Mouse (Mus musculus): ENCODE data around the gene Maff.

Gene Maff

DNA sequence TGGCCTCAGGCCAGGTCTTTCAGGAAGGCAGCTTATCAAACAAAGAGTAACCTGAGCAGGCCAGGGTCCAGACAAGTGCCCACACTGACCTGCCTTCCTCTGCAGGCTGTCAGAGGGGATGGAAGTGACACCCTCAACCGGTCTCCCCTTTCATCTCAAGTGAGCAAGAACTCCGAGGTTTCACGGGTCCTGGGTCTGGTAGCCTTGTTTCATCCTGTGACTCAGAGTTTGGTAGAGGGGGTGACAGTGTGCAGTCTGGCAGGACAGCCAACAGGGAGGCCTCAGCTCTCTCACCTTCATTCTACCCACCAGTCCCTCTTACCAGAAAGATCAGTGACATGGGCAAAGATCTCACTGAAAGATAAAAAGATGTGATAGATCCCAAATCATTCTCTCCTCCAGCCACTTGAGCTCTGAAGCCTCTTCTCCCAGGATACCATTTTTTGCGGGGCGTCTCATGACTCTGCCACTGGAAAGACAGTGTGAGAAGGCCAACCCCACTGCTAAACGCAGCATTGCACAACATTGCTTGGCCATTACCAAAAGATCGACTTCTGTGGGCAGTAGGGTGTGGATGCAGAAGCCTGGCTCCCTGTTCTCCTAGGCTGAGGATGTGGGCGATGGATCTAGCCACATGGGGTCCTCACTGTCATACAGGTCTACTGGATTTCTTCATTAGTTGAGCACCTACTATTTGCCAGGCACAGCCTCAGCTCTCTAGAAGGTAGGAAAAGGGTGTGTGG, at the start of gene Maff:
TSS of gene Maff (plus strand) at position 571 of the 743 bp plus-strand sequence.
- no peak for DNase-seq (ENCODE audit: low spot score in 2 of 2)

DNA sequence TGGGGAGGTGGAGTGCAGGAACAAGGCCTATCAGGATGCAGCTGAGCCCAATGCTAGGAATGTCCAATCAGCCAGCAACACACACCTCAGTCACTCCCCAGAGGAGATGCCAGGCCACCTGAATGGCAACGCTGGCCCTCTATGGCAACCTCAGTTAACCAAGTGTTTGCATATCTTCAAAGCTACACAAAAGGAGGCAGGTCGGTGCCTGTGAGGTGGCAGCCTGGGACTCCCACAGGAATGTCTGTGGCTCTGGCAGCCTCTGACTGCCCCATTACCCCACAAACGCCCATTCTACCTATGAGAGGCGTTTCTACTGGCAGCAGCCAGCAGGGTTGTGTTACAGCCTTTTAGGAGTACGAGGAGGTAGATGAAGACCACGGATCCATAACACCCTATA, 47.9 kb upstream of the Maff start:
- DNase-seq (ENCODE audit: low spot score in 2 of 2), result no peak

DNA sequence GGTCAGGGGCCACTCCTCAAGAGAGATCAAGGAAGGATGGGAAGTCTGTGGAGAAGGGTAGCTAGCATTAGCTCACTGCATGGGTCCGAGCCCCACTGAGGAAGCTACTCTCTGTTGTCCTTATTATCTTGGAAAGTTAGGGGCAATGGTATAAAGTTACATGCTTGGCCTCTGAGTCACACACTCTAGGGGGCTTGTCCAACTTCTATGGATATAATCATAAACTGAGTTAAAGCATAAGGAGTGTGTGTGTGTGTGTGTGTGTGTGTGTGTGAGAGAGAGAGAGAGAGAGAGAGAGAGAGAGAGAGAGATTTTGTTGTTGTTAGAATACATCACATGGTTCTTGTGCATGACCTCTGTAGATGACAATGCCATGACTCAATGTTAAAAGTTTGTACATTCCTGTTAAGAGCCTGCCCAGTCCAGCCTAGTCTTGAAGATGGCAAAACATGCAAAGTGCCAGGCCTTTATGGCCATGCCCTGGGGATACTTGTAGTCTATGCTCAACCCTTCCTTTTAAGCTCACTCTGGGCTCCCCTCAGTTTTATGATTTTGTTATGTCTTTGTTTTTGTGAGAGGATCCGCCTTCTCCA, 46.8 kb upstream of the Maff start:
- DNase-seq (ENCODE audit: low spot score in 2 of 2), result no peak

DNA sequence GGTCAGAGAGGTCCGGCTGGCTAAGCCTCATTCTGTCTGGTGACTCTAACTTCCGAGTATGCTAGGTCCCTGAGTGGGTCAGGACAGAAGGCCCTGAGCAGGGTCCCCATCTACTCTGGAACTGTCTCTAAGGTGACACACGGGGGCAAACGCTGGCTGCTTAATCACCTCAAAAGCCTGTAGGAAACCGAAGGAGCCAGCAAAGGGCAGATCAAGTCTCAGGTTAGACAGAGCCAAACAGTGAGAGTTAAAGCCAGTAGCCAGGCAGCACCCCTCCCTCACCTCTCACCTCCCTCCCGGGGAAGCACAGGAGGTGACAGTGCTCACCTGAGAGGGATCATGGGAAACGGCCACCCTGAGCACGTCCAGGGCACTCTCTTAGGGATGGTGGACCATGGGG, 42.7 kb upstream of the Maff start:
- DNase-seq (ENCODE audit: low spot score in 2 of 2), result no peak

DNA sequence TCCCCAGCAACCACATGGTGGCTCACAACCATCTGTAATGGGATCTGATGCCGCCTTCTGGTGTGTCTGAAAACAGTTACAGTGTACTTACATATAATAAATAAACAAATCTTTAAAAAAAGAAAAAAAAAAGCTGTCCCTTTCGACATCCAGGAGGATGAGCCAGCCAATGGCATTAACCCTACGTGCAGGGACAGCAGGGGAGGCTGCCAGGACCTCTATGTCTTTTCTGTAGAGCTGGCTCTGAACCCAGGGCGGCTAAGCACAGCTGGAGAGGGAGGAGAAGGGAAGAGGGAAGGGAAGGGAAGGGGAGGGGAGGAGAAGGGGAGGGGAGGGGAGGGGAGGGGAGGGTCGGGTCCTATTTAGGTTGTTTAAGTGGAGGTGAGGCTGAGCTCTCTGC, 41.6 kb upstream of the Maff start:
- no peak for DNase-seq (ENCODE audit: low spot score in 2 of 2)

DNA sequence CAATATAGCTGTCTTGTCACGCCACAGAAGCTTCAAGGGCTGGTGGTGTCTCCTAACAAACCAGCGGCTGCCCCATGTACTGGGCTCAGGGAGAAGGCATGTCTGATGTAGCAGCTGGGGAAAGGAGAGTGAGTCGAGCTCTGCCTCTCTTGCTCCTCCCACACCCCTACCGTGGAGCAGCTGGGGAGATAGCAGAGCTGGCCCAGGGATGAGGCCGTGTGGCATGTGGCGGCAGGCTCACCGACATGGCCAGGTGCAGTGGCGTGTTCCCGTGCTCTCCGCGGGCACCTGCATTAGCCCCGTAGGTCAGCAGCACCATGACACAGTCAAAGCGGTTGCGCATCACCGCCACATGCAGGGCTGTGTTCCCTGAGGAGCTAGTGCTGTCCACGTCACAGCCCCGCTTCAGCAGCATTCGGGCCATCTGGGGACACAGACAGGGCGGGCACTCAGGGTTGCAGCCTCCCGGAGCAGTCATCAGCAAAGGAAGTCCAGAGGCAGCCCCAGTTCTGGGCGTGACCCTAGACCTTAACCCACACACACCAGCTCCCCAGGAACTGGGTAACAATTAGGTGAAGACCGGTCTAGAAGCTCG, 40.3 kb upstream of the Maff start:
- DNase-seq (ENCODE audit: low spot score in 2 of 2), result no peak

DNA sequence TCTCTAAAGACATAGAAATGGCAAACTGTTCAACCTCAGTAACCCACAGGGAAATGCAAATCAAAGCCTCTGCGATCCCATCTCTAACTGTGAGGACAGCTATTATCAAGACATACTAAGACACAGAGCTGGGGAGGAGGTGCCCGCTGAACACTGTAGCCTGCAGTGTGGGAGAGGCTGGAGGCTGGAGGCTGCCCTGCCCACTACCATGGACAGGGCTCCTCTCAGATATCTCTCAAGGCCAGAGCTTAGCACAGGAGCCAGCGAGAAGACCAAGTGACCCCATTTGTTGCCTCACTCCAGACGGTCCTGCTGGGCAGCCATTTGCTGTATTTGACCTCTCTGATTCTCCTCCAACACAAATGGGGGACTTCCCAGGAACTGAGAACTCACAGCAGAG, 38.6 kb upstream of the Maff start:
- DNase-seq (ENCODE audit: low spot score in 2 of 2), result no peak

DNA sequence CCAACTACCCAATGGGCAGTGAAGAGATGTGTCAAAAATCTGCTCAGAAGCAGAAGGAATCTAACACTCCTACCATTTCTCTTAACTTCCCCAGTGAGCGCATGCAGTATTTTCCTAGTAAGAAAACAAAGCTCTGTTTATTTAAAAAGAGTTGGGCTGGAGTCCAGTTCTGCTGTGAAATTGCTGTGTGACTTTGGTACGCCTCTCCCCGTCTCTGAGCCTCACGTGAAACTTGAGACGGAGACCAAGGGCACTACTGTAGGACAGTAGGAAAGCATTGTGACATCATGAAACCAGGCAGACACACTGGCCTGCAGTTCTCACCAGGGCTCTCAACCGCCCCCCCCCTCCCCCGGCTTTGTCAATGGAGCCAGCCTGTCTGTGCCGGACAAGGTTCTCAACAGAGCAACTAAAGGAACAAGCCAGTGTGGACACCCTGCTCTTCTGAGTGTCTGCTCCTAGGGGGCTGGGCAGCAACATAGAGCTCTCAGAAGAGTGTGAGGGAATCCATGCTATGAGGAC, 32.5 kb upstream of the Maff start:
- no peak for DNase-seq (ENCODE audit: low spot score in 2 of 2)

DNA sequence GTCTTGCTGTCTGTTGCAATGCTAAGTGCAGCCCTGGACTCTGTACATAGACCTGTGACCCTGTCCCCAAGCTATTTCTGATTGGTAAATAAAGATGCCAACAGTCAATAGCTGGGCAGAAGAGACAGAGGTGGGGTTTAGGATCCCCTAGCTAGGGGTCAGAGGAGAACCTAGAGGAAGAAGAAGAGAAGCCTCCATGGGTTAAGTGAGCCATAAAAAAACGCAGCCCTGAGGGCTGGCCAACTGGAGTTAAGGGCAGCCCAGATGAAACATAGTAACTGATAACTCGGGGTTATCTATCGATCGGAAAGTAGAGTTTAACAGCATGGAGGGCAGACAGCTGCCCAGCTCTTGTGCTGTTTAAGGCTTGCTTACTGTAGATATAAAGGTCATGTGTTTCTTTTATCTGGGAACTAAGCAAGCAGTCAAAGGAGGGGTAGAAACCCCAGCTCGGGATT, 24.7 kb upstream of the Maff start:
- DNase-seq (ENCODE audit: low spot score in 2 of 2), result no peak

DNA sequence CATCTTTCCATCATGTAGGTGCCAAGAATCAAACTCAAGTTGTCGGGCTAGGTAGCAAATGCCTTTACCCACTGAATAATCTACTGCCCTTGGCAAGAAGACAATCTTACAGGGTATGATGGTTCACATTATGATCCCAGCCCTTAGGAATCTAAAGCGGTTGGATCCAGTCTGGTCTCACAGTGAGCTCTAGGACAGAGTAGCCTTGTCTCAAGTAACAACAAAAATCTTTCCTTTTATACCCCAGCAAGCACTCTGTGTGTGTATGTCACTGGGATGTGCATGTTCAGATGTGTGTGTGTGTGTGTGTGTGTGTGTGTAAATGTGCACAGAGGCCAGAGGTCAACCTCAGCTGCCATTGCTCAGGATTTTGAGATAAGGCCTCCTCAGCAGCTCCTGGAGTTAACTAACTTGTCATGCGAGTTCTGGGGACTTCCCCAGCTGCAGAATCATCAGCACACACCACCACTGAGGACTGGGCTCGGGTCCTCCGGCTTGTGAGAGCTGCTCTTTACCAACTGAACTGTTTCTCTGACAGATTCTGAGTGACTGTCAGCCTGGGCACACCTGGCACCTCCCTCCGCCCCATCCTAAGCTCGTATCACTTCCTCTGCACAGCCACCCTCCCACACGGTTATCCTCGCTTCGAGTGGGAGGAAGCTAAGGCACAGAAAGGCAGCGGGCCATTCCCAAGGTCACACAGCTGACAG, 24.0 kb upstream of the Maff start:
- DNase-seq (ENCODE audit: low spot score in 2 of 2), result no peak

DNA sequence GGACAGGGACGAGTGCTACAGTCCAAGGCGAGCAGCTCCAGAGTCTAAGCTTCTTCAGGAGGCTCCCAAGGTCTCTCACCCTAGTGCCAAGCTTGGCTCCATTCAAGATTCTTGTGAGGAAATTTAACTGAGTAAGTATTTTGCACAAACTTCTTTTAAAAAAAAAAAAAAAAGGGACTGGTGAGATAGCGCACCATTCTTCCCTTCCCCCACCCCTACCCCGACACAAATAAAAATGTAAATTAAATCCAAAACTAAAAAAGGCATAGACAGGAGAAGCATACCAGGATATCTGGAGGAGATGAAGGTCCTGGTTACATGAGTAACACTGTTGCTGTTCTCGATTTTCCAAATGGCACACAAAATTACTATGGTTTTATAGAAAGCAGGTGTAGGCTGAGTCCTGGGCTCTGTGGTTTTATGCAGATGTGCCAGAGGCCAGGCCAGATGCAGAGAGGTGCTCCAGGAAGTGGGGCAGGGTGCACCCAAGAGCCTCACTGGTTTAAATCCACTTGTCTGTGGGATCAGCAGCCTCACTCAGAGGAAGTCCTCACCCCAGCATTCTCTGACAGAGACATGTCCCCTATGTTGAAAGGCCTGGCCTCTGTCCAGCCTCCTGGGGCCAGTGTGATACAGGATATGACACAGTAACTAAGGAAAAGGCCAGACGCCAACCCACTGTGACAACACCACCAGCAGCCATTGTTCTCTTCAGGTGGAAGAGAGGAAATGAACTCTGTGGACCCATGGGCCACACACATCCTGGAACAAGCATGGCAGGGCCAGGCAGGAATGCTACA, 23.2 kb upstream of the Maff start:
- peak in 1 of 2 experiments; percentile 13 for DNase-seq (ENCODE audit: low spot score in 2 of 2)

DNA sequence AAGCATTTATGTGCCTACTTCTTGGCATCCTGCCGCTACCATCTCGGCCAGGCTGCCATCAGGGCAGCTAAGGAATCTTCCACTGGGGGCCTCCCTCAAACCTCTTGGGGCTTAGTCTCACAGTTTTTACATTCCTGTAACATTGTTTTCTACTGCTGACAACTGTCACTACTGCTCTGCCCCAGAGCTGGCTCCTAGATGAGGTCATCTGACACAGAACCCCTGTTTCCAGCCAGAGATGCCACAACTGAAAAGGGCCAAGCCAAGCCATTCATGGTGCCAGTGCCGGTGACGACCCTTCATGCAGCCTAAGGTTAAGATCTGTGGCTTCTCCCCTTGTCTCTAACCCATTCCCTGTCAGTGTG, 22.6 kb upstream of the Maff start:
- no peak for DNase-seq (ENCODE audit: low spot score in 2 of 2)

DNA sequence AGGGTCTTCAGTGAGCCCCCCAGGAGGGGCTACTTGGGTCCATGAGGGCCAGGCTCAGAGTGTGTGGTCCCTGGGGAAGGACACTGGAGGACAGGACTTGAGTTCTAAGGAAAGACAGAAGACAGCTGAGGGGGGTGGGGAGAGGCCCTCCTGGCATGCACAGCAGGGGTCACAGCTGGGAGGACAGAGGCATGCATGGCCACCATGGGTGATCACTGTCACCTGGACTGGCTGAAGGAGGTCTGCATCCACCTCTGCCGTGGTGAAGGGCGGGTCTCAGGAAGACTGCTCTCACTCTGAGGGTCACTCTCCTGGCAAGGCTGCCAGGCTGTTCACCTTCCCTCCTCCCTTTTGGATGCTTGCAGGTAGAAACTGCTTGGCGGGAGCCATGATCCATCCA, 22.0 kb upstream of the Maff start:
- no peak for DNase-seq (ENCODE audit: low spot score in 2 of 2)

DNA sequence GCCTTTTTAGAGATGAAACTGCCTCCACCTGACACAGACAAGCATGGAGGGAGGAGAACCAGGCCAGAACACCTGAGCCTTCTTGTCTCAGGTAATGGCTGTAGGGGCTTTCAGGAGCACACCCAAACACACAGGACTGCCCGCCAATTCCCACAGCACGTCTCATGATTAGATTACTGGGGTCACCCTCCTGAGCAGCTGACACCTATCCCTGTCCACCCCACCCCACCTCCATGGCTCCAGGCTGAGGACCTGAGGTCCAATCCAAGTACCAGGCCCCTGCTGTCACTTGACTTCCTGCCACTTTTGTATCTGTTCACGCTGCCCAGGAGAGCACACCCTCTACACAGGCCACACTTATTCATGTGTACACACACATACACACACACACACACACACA, 20.7 kb upstream of the Maff start:
- DNase-seq (ENCODE audit: low spot score in 2 of 2), result no peak

DNA sequence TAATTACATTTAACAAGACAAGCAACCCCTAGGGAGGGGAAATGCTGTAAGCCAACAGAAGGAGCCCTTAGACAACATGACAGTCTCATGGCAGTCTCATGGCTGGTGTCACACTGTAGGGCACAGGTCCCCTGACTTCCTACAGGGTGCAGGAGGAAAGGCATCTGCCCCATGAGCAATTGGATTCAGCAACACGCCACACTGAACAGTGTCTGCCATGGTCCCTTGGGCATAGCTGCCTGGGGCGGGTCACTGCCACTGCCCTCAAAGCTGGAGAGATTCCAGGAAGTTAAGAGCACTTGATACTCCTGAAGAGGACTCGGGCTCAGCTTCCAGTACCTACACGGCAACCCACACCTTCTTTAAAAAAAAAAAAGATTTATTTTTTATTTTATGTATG, 20.2 kb upstream of the Maff start:
- no peak for DNase-seq (ENCODE audit: low spot score in 2 of 2)

DNA sequence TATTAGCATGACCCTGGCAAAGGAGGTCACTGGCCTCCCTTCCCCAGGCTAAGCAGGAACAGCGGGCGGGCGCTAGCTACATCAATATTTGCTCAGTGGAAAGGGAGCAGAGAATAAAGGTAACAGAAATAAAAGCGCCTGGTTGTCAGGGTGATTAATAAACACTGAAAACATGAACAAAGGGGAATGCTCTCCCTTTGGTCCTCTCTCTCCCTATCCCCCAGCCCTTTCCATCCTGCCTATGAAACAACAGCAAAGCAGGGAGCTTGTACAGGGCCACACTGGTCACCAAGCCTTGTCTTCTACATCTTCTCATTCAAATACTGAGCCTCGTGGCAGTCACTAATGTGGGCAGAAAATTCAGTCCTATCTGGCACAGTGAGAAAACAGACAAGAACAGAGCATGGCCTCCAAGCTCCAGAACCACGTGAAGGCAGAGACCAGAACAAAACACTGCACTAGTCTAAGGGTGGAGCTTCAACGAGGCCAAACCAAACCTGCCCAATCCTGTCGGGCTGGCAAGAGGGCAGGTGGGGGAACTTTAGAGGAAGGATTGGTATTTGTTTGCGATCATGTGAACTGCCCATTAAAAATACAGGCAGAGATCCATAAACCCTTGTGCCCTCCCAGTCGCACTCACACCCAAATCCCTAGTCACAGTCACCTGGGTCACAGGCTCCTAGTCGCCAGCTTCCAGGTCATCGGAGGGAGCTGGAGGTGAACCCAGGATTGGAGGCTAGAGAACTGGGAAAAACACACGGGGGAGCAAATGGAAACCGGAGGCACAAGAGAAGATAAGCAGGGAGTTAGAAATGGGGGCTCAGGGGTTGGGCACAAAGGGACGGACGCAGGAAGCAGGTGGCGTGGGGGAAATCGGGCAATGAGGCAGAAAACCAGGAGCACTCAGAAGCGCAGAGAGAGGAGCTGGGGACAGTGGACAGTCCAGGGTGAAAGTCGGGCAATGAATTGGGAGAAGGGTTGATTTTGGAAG, 19.2 kb upstream of the Maff start:
- peak in 1 of 2 experiments; percentile 14 for DNase-seq (ENCODE audit: low spot score in 2 of 2)

DNA sequence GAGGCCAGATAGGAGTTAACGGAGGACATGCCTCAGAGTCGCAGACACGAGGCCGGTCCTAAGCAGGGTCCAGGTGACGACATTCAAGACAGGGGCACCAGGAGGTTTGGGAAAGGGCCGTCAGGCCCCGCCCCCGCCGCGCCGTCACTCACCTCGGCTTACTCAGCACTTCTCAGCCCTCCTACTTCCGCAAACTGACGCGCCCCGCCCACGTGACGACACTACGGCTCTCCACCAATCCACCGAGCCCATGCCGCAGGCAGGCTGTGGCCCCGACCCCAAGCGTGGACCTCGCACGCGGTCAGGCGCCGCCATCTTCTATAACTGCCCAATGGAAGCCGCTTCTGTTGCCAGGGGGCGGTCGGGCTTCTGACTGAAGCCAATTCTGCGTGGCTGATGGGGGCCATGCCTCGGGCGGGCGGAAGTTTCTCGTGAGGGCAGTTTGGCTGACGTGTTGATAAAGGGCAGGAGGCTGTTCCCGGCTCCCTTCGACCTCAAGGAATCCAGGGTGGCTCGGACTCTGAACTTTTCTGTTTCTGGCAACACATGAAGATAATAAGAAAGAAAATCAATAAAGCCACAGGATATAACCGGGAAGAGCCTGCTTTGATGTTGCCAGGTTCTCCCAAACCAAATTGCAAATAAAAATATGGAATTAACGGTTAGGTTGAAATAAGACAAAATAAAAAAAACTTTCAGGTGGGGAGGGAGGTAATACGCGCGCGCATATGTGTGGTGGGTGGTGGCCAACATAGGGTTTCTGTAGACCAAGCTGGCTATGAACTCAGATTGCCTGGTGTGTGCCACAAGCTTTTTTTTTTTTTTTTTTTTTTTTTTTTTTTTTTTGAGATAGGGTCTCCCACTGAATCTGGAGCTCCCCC, 18.1 kb upstream of the Maff start, which contains the start of gene Pla2g6:
TSS of gene Pla2g6 (minus strand) at position 333 of the 881 bp plus-strand sequence.
- DNase-seq (ENCODE audit: low spot score in 2 of 2), result peak; percentile 99

DNA sequence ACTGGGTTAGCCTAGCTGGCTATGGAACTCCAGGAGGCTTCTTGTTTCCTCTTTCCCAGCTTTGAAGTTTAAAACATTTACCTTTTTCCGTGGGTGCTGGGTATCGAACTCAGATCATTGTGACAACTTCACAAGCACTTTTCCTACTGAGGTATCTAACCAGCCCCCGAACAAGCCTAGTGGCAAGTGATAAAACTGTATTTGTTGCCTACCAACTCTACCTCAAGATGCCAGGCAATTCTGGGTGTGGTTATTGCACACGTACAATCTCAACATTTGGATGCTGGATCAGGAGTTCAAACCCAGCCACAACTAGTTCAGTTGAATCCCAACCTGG, 17.5 kb upstream of the Maff start:
- no peak for DNase-seq (ENCODE audit: low spot score in 2 of 2)

DNA sequence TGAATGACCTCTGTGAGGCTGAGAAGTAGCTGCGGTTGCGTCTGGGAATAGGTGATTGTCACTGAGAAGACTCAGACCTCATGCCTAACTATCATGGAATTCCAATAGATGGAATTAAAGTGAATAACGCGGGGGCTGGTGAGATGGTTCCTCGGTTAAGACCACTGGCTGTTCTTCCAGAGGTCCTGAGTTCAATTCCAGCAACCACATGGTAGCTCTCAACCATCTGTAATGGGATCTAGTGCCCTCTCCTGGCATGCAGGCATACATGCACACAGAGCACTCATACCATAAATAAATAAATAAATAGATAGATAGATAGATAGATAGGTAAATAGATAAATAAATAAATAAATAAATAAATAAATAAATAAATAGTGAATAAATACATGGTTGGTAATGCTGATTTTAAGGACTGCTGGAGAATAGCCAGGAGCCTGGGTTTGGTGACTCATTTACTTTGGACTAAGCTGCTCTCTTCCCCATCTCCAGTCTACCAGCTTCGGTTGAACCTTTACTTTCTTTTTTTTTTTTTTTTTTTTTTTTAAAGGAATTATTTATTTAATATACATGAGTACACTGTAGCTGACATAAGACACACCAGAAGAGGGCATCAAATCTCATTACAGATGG, 17.0 kb upstream of the Maff start:
- DNase-seq (ENCODE audit: low spot score in 2 of 2), result no peak
